8 mouse cellular contexts compared by ENCODE assay signal in the genomic region with DNA sequence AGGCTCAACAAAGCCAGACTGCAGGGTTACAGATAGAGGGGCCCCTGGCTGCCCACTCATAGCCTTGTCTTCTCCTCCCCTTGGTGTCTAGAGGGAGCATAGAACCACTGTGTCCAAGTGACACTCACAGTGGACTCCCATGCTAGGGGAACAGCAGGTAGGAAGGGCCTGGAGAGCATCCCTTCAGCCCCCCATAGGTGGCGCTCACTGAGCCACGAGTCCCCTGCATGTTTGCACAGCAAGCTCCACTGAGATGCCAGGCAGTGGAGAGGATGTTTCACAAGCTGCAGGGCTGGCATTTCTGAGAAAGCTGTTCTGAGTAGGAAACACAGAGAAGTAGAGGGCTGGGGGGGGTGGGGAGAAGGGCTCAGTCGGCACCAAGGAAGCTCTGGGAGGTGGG. TPM values are rescaled to one million over a fixed set of nuclear protein-coding genes. Genes with fewer than 3 reads are reported as not detected.
A peak's percentile ranks its signal among the peaks of the same experiment; 100 is the strongest.
DNase-seq lines count a peak whose midpoint lies in the region; ATAC-seq and TF ChIP-seq lines count a peak whose summit lies in the region.

No protein-coding gene starts in this region.

- H3K36me3 ChIP-seq in hindbrain, embryonic 15.5 days = no peaks in the 10 kb centered on the region
- H3K36me3 ChIP-seq in midbrain, embryonic 13.5 days = no peaks in the 10 kb centered on the region

- DNase-seq in cerebellum, adult 2 months = peak in 1 of 2 experiments; percentile 27
- DNase-seq in cerebellum, adult 8-10 months = no peak
- peak; percentile 84 for DNase-seq in R1 (ENCODE audit: low read depth, low spot score)
- peak; percentile 52 to 84 for DNase-seq in left cerebral cortex, postnatal 10 days (ENCODE audit: extremely low spot score in 1 of 2, low spot score in 2 of 2)
- peak; percentile 64 to 67 for DNase-seq in spleen, postnatal 14 days (ENCODE audit: low spot score in 2 of 2)

- no peak overlapping the region for H3K27ac ChIP-seq in cerebellum, adult 2 months (ENCODE audit: insufficient read depth, low read length)
- no peak overlapping the region for H3K27ac ChIP-seq in embryonic fibroblast, embryonic 13.5 days (ENCODE audit: insufficient read depth, low read length)
- no peak overlapping the region for H3K27ac ChIP-seq in hindbrain, embryonic 15.5 days (replicated peaks)
- H3K27ac ChIP-seq in midbrain, embryonic 13.5 days = no peak overlapping the region

- H3K9ac ChIP-seq in hindbrain, embryonic 15.5 days = no peak overlapping the region
- H3K9ac ChIP-seq in midbrain, embryonic 13.5 days (replicated peaks) = no peak overlapping the region

- no peak overlapping the region for H3K4me3 ChIP-seq in cerebellum, adult 2 months (replicated peaks; ENCODE audit: insufficient read depth, low read depth, low read length)
- no peak overlapping the region for H3K4me3 ChIP-seq in embryonic fibroblast, embryonic 13.5 days (ENCODE audit: insufficient read depth, low read length)
- H3K4me3 ChIP-seq in hindbrain, embryonic 15.5 days = no peak overlapping the region
- no peak overlapping the region for H3K4me3 ChIP-seq in midbrain, embryonic 13.5 days (replicated peaks)

- ATAC-seq in hindbrain, embryonic 15.5 days (ENCODE audit: low FRiP score, low read depth) = 0 out of 2 replicates have a peak, but pooled peaks have one; percentile 63
- ATAC-seq in midbrain, embryonic 13.5 days = peak; percentile 24; the same call in 1 of the 2 replicates

- no peaks in the 10 kb centered on the region for H3K4me1 ChIP-seq in cerebellum, adult 2 months (ENCODE audit: control insufficient read depth, insufficient read depth, low read length)
- no peaks in the 10 kb centered on the region for H3K4me1 ChIP-seq in embryonic fibroblast, embryonic 13.5 days (ENCODE audit: control insufficient read depth, insufficient read depth, low read length)
- H3K4me1 ChIP-seq in hindbrain, embryonic 15.5 days (replicated peaks) = no peaks in the 10 kb centered on the region
- H3K4me1 ChIP-seq in midbrain, embryonic 13.5 days (replicated peaks) = no peaks in the 10 kb centered on the region

- 20% methylated on average over 3 of the region's 3 CpGs for WGBS in cerebellum, adult 2 months
- 27% methylated on average over 3 of the region's 3 CpGs for WGBS in hindbrain, embryonic 15.5 days
- WGBS in midbrain, embryonic 13.5 days = 15% methylated on average over 3 of the region's 3 CpGs

- no peak for TF ChIP-seq POLR2A in cerebellum, adult 2 months (IDR thresholded peaks at IDR 0.05; ENCODE audit: borderline replicate concordance, insufficient read depth, low read length)
- TF ChIP-seq POLR2A in embryonic fibroblast, embryonic 13.5 days (IDR thresholded peaks at IDR 0.05; ENCODE audit: low read depth, low read length) = no peak

- no peaks in the 10 kb centered on the region for H3K9me3 ChIP-seq in hindbrain, embryonic 15.5 days
- H3K9me3 ChIP-seq in midbrain, embryonic 13.5 days = no peaks in the 10 kb centered on the region

- intact Hi-C loops in left cerebral cortex, postnatal 10 days (cut with DNase I) = no loop called here

- no peak overlapping the region for H3K4me2 ChIP-seq in hindbrain, embryonic 15.5 days
- H3K4me2 ChIP-seq in midbrain, embryonic 13.5 days (replicated peaks) = no peak overlapping the region

- no peaks in the 10 kb centered on the region for H3K27me3 ChIP-seq in cerebellum, adult 2 months (ENCODE audit: control insufficient read depth, insufficient read depth, low read length)
- H3K27me3 ChIP-seq in hindbrain, embryonic 15.5 days = no peaks in the 10 kb centered on the region
- H3K27me3 ChIP-seq in midbrain, embryonic 13.5 days = no peaks in the 10 kb centered on the region

- peak; percentile 48; the same call in 1 of the 2 replicates for TF ChIP-seq CTCF in cerebellum, adult 2 months (IDR thresholded peaks at IDR 0.05; ENCODE audit: borderline replicate concordance, insufficient read depth, low read depth, low read length)
- peak; percentile 60 for TF ChIP-seq CTCF in embryonic fibroblast, embryonic 13.5 days (IDR thresholded peaks at IDR 0.05; ENCODE audit: borderline replicate concordance, insufficient read depth, low read length)

RNA-seq across cellular contexts. Expression of a gene that starts 32.5 kb away (rescaled TPM):
- polyA plus RNA-seq in cerebellum, adult 2 months (2012; rRNA removed) = 109 and 112 TPM in 2 replicates
- 65.3 and 67.0 TPM in 2 replicates for polyA plus RNA-seq in embryonic fibroblast, embryonic 13.5 days (2011; ENCODE audit: insufficient read length, low read depth, missing spikeins)
- 238 and 278 TPM in 2 replicates for polyA plus RNA-seq in hindbrain, embryonic 15.5 days (2015; fragmentation: Nextera tagmentation; extraction: Ambion mirVana)
- total RNA-seq in left cerebral cortex, postnatal 10 days (2021) = 100 to 1,000 TPM; 115 to 119 TPM
- 259 and 266 TPM in 2 replicates for polyA plus RNA-seq in midbrain, embryonic 13.5 days (2015; fragmentation: Nextera tagmentation; extraction: Ambion mirVana)

RNA-seq across cellular contexts. Expression of a gene that starts 32.7 kb away (rescaled TPM):
- polyA plus RNA-seq in cerebellum, adult 2 months (2012; rRNA removed) = 3.9 TPM in 2 replicates
- 3.8 and 4.6 TPM in 2 replicates for polyA plus RNA-seq in embryonic fibroblast, embryonic 13.5 days (2011; ENCODE audit: insufficient read length, low read depth, missing spikeins)
- polyA plus RNA-seq in hindbrain, embryonic 15.5 days (2015; fragmentation: Nextera tagmentation; extraction: Ambion mirVana) = 9.8 and 12.5 TPM in 2 replicates
- total RNA-seq in left cerebral cortex, postnatal 10 days (2021) = 10 to 100 TPM in 1 of 2 experiments, 1 to 10 TPM in 1; 6.3 to 10.8 TPM
- 19.3 and 19.8 TPM in 2 replicates for polyA plus RNA-seq in midbrain, embryonic 13.5 days (2015; fragmentation: Nextera tagmentation; extraction: Ambion mirVana)

RNA-seq across cellular contexts. Expression of a gene that starts 46.5 kb away (rescaled TPM):
- polyA plus RNA-seq in cerebellum, adult 2 months (2012; rRNA removed) = 6.3 and 7.1 TPM in 2 replicates
- polyA plus RNA-seq in embryonic fibroblast, embryonic 13.5 days (2011; ENCODE audit: insufficient read length, low read depth, missing spikeins) = 19.1 and 19.7 TPM in 2 replicates
- polyA plus RNA-seq in hindbrain, embryonic 15.5 days (2015; fragmentation: Nextera tagmentation; extraction: Ambion mirVana) = 6.4 and 6.9 TPM in 2 replicates
- total RNA-seq in left cerebral cortex, postnatal 10 days (2021) = 10 to 100 TPM; 15.4 to 18.9 TPM
- 2.7 and 4.3 TPM in 2 replicates for polyA plus RNA-seq in midbrain, embryonic 13.5 days (2015; fragmentation: Nextera tagmentation; extraction: Ambion mirVana)

RNA-seq across cellular contexts. Expression of a gene that starts 52.8 kb away (rescaled TPM):
- 71.2 and 78.5 TPM in 2 replicates for polyA plus RNA-seq in cerebellum, adult 2 months (2012; rRNA removed)
- 41.4 and 43.8 TPM in 2 replicates for polyA plus RNA-seq in embryonic fibroblast, embryonic 13.5 days (2011; ENCODE audit: insufficient read length, low read depth, missing spikeins)
- polyA plus RNA-seq in hindbrain, embryonic 15.5 days (2015; fragmentation: Nextera tagmentation; extraction: Ambion mirVana) = 91.8 and 97.1 TPM in 2 replicates
- 10 to 100 TPM; 54.0 to 59.4 TPM for total RNA-seq in left cerebral cortex, postnatal 10 days (2021)
- polyA plus RNA-seq in midbrain, embryonic 13.5 days (2015; fragmentation: Nextera tagmentation; extraction: Ambion mirVana) = 116 and 121 TPM in 2 replicates

RNA-seq across cellular contexts. Expression of a gene that starts 58.9 kb away (rescaled TPM):
- not detected in 2 replicates for polyA plus RNA-seq in cerebellum, adult 2 months (2012; rRNA removed)
- polyA plus RNA-seq in embryonic fibroblast, embryonic 13.5 days (2011; ENCODE audit: insufficient read length, low read depth, missing spikeins) = not detected in 2 replicates
- not detected in 2 replicates for polyA plus RNA-seq in hindbrain, embryonic 15.5 days (2015; fragmentation: Nextera tagmentation; extraction: Ambion mirVana)
- not detected for total RNA-seq in left cerebral cortex, postnatal 10 days (2021)
- not detected in 2 replicates for polyA plus RNA-seq in midbrain, embryonic 13.5 days (2015; fragmentation: Nextera tagmentation; extraction: Ambion mirVana)
